Mouse (Mus musculus) spleen, postnatal 4 days (tissue): Measurements from ENCODE around the gene Slc25a39.

ENCODE experiments used
- DNase-seq, 2 experiments: peaks; one replicate each; pipeline ENCODE4 v3.0.0; 2022; ENCODE audit warnings: low spot score in 2 of 2

The Slc25a39 gene

GRCm38 (mm10) chr11:102407834-102408215 is at the start of gene Slc25a39:
Gene Slc25a39 (minus strand): TSS chr11:102407946.
- DNase-seq: no peak

- peak; percentile 51 to 75 for DNase-seq
Observed at GRCm38 (mm10) chr11:102455740-102456396, 48.1 kb upstream of the Slc25a39 start.

DNA sequence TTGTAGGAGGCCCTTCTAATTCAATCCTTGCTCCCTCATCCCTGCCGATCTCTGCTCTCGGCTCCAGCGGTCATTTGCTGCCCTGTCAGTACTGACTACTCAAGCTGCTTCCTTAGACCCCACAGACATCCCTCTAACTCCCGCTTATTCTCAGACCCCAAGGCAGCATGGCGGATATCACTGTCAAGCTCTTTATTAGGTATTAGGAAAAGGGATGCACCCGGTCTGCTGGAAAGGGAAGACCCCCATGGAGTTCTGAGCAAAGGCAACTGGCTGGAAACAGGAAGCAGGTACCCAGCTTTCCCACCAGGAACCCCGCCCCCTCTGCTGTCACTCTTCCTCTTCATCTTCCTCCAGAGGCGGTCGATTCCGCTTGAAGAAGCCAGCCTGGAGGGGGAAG is 45.4 kb upstream of the Slc25a39 start:
- no peak for DNase-seq

GRCm38 (mm10) chr11:102449043-102450008 is 41.6 kb upstream of the Slc25a39 start:
- no peak for DNase-seq

DNA sequence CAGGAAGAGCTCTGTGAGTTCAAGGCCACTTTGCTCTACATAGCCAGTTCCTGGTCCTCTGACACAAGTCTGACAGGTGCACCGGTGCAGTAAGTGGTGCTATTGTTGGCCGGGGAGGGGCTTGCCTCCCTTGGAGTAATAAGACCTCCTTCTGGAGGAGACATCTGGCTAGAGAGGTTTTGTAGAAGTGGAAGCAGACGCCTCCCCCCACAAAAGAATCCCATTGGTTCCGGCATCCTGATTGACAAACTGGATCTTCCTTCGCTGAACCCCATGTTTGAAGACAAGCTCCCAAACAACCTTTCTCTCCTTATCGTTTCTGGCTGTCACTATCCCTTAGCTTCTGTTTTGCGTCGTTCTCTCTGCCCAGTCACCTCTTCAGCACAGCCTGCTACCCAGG is 40.6 kb upstream of the Slc25a39 start:
- no peak for DNase-seq

DNA sequence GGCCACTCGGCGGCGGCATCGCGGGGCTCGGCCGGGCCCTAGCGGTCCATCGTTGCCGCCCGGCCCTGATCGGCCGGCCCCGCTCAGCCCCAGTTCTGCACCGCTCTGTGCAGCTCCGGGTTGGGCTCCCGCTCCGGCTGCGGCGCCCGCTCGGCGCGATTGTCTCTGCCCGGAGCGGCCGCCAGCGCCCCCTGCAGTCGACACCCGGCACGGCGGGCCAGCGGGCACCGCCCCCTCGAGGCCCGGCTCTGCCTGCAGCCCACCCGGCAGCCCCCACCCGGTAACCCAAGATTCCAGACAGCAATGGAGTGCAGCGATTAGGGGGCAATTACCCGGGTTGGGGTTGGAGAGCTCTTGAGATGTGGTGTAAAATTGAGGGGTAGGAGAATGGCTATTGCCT is 39.8 kb upstream of the Slc25a39 start, which contains the start of gene Fam171a2:
Fam171a2 (minus strand) TSS at position 186 of the 400 bp plus-strand sequence.
- DNase-seq: peak; percentile 57 to 88

DNA sequence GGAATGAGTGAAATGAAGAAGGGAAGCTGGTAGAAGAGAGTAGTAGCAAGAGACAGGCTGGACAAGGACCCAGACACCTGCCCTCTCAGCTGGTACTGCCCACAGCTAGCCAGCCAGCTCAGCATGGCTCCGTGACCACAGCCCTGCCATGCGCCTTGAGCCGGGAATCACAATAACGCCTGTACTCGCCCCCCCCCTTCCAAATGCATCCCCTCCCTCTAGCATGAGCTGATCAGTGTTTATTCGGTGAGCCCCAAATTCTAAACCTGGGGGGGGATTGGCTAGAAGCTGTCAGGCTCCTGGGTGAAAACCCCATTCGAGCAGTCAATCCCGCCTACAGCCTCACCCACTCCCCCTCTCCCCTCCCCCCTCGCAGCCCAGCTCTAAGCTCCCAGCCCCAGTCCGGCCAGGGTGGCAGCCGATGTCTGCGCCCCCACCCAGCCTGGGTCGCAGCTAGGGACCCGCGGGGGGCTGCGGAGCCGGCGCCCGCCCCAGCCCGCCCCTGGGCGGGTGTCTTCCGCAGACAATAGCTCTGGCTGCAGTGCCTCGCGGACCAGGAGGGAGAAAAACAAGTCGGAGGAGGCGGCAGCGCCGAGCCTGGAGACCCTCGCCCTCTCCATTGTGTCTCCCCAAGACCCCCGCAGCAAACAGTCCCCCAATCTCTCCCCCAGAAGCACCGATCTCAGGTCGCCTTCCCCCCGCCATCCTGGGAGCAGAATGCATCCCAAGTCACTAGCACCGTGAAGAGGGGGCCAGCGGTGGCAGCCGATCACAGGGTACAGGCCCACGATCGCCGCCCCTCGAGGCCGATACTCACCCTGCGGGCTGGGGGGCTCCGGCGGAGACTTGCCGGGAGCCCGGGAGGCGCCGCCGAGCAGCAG is 39.1 kb upstream of the Slc25a39 start:
- DNase-seq: no peak

GRCm38 (mm10) chr11:102445891-102446361 is 38.2 kb upstream of the Slc25a39 start:
- DNase-seq: no peak

GRCm38 (mm10) chr11:102445264-102445890 is 37.6 kb upstream of the Slc25a39 start:
- no peak for DNase-seq

GRCm38 (mm10) chr11:102444781-102445180 is 37.0 kb upstream of the Slc25a39 start:
- no peak for DNase-seq

DNA sequence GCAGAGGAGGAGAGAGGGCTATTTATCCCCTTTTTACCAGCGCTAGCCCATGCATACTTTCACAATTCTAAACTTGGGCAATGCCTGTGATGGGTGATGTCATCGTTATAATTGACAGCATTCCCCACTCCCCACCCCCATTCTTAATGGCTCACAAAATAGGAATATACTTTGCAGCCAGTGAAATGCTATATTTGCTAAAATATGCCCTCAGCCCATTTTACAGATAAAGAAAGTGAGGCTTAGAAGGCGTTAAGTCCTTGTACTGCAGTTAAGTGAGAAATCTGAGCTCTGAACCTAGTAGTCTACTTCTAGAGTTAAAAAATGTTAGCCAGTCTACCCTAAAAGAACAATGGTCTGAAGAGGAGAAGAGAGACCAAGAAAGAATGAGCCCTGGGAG is 36.6 kb upstream of the Slc25a39 start:
- no peak for DNase-seq

- no peak for DNase-seq
Observed at GRCm38 (mm10) chr11:102443740-102444139, 36.0 kb upstream of the Slc25a39 start.

- no peak for DNase-seq
Observed at GRCm38 (mm10) chr11:102442089-102442488, 34.3 kb upstream of the Slc25a39 start.

DNA sequence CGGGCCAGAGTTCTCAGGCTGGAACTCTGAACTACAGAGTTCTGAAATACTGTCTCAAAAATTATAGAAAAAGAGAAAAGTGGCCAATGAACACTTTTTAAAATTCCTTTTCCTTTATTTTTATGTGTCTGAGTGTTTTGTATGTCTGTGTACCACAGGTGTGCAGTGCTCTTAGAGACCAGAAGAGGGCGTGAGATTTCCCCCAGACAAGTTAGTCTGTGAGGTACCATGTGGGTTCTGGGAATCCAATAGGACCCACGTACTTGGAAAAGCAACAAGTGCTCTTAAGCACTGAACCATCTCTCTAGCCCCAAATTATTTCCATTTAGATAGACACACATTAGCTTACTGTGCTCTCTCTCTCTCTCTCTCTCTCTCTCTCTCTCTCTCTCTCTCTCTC is 33.7 kb upstream of the Slc25a39 start:
- no peak for DNase-seq

- DNase-seq: no peak
Observed at GRCm38 (mm10) chr11:102440255-102440654, 32.5 kb upstream of the Slc25a39 start.

- DNase-seq: no peak
Observed at GRCm38 (mm10) chr11:102439093-102440082, 31.6 kb upstream of the Slc25a39 start.

GRCm38 (mm10) chr11:102438212-102439092 is 30.7 kb upstream of the Slc25a39 start:
- peak; percentile 76 to 92 for DNase-seq

DNA sequence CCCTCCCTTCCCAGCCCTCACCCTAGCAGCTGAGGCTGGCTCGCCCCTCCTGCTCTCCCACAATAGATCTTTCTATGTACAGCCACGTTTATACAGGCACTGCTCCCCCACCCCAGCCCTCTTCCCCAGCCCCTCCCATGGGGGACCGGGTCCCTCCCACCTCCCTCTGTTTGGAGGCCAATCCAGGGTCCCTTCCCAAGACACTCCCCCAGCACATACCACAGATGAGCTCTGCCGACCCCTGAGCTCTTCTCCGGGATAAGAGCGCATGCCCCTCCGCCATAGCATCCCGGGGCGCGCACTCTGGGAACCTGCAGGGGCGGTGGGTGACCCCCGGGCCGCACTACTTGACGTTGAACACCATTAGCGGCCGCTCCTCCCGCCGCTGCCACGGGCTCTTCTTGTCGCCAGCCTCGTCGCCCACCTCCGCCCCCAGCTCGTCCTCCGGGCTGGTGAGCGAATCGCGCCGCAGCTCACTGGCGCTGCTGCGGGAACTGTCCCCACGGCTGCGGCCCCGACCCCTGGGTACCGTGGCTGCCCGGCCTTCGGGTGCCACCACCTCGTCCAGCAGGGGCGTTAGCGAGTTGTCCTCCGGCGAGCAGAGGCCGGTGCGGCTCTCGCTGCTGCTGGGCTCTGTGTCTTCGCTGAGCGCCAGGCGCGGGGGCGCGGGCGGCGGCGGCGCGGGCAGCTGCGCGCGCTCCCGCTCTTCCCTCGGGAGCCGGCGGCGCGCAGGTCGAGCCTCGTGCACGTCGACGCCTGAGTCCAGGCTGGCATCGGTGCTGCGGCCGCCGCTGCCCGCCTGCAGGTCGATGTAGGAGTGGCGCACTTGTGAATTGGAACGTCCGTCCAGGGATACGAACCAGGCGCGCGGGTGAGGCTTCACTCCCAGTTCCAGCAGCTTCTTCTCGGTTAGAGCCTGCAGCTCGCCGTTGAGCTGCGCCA is 29.6 kb upstream of the Slc25a39 start:
- DNase-seq: peak in 1 of 2 experiments; percentile 75
